Mouse (Mus musculus) forebrain, embryonic 15.5 days (tissue): ENCODE measurements around the gene Ticam1. TPM values are rescaled to one million over a fixed set of nuclear protein-coding genes. Genes with fewer than 3 reads are reported as not detected.

Experiments used
- ATAC-seq: fragments of 200-750 bp; cut with Nextera tagmentation; replicated peaks from 2 replicates; pipeline ENCODE4 v1.8.0; 2017; ENCODE audit warnings: mild to moderate bottlenecking, moderate TSS enrichment, moderate library complexity
- H3K27ac ChIP-seq: fragments of 300-500 bp; sonication (generic); replicated peaks from 2 replicates; pipeline ENCODE4 v1.5.1; 2015; ENCODE audit warnings: mild to moderate bottlenecking, inconsistent platforms
- H3K27me3 ChIP-seq: fragments of 300-500 bp; sonication (generic); 2 replicates; pipeline ENCODE4 v1.6.1; 2015; ENCODE audit warnings: inconsistent platforms
- H3K36me3 ChIP-seq: fragments of 300-500 bp; sonication (generic); 2 replicates; pipeline ENCODE4 v1.6.1; 2015; ENCODE audit warnings: mild to moderate bottlenecking, inconsistent platforms
- H3K4me1 ChIP-seq: fragments of 300-500 bp; sonication (generic); 2 replicates; pipeline ENCODE4 v1.6.1; 2015; ENCODE audit warnings: inconsistent platforms
- H3K4me2 ChIP-seq: fragments of 300-500 bp; sonication (generic); replicated peaks from 2 replicates; pipeline ENCODE4 v1.6.1; 2015; ENCODE audit warnings: mild to moderate bottlenecking, inconsistent platforms
- H3K4me3 ChIP-seq: fragments of 300-500 bp; sonication (generic); 2 replicates; pipeline ENCODE4 v1.5.1; 2015; ENCODE audit warnings: mild to moderate bottlenecking, inconsistent platforms
- H3K9ac ChIP-seq: fragments of 300-500 bp; sonication (generic); replicated peaks from 2 replicates; pipeline ENCODE4 v1.6.1; 2015; ENCODE audit warnings: mild to moderate bottlenecking, inconsistent platforms
- H3K9me3 ChIP-seq: fragments of 300-500 bp; sonication (generic); 2 replicates; pipeline ENCODE4 v1.6.1; 2016; ENCODE audit warnings: inconsistent platforms
- WGBS: fragments of 180-500 bp; shearing (Covaris S2); methylation state at CpG from one replicate; pipeline ENCODE4 v1.1.7; 2015; ENCODE audit warnings: mixed read lengths; 5-methylcytosine and 5-hydroxymethylcytosine counted together
- polyA plus RNA-seq: library from polyadenylated mRNA; unstranded; fragments of >200 nt; fragmentation: Nextera tagmentation; extraction: Ambion mirVana; gene quantifications from 2 replicates; pipeline ENCODE4 v1.2.1, GENCODE M21; 2015

The Ticam1 gene
- 1.3 and 1.7 TPM in 2 replicates for polyA plus RNA-seq

- Histone ChIP-seq H3K9me3 (no peaks in the 10 kb centered on the region), H3K27ac (peak within 1 kb of the TSS; percentile 35; the same call in 1 of the 2 replicates), H3K4me3 (peak within 1 kb of the TSS; percentile 48), H3K4me1 (peaks cover 14% of the 10 kb centered on the region), H3K36me3 (no peaks in the 10 kb centered on the region), H3K9ac (peak within 1 kb of the TSS; percentile 52), H3K27me3 (no peaks in the 10 kb centered on the region), H3K4me2 (peak within 1 kb of the TSS; percentile 68)
- WGBS = 6% methylated on average over 17 of the region's 21 CpGs
- peak; percentile 83 for ATAC-seq
Observed at GRCm38 (mm10) chr17:56276643-56277566, at the start of gene Ticam1. Ticam1 (minus strand) TSS chr17:56276786.

- H3K9me3 ChIP-seq = no peaks in the 10 kb centered on the region
- H3K9ac ChIP-seq = peak within 1 kb of the TSS; percentile 95
- peak within 1 kb of the TSS; percentile 98 for H3K4me3 ChIP-seq
- peak; percentile 100 for ATAC-seq
- peak within 1 kb of the TSS; percentile 97 for H3K27ac ChIP-seq
- H3K36me3 ChIP-seq = 0 out of 2 replicates have a peak, but pooled peaks cover 6% of the 10 kb centered on the region
- peak within 1 kb of the TSS; percentile 87 for H3K4me2 ChIP-seq
- under 1% methylated on average over 56 of the region's 57 CpGs for WGBS
- no peaks in the 10 kb centered on the region for H3K27me3 ChIP-seq
- peaks cover 37% of the 10 kb centered on the region for H3K4me1 ChIP-seq
Observed at GRCm38 (mm10) chr17:56325450-56326152, 49.0 kb upstream of the Ticam1 start, which contains the start of gene Kdm4b. Kdm4b (plus strand) TSS chr17:56326062.

GRCm38 (mm10) chr17:56324419-56324818, 47.8 kb upstream of the Ticam1 start:
- WGBS = 57% methylated on average over 3 of the region's 3 CpGs
- no peak overlapping the region for H3K4me3 ChIP-seq
- H3K27ac ChIP-seq = no peak overlapping the region
- no peak for ATAC-seq
- peaks cover 27% of the 10 kb centered on the region for H3K4me1 ChIP-seq
- H3K9ac ChIP-seq = no peak overlapping the region
- H3K4me2 ChIP-seq = no peak overlapping the region
- H3K9me3 ChIP-seq = no peaks in the 10 kb centered on the region
- H3K36me3 ChIP-seq = 0 out of 2 replicates have a peak, but pooled peaks cover 6% of the 10 kb centered on the region
- H3K27me3 ChIP-seq = no peaks in the 10 kb centered on the region

- Histone ChIP-seq H3K4me3 (no peak overlapping the region), H3K4me2 (no peak overlapping the region), H3K4me1 (peaks cover 16% of the 10 kb centered on the region), H3K9ac (no peak overlapping the region), H3K36me3 (no peaks in the 10 kb centered on the region; the same call in 1 of the 2 replicates), H3K27me3 (no peaks in the 10 kb centered on the region), H3K27ac (no peak overlapping the region), H3K9me3 (no peaks in the 10 kb centered on the region)
- ATAC-seq = no peak
- WGBS = 91% methylated on average over 15 of the region's 15 CpGs
Observed at GRCm38 (mm10) chr17:56309191-56309945, 32.8 kb upstream of the Ticam1 start.

GRCm38 (mm10) chr17:56308088-56308487, 31.5 kb upstream of the Ticam1 start:
- no peaks in the 10 kb centered on the region for H3K27me3 ChIP-seq
- no peaks in the 10 kb centered on the region for H3K9me3 ChIP-seq
- H3K4me1 ChIP-seq = peaks cover 23% of the 10 kb centered on the region
- H3K36me3 ChIP-seq = no peaks in the 10 kb centered on the region; the same call in 1 of the 2 replicates
- 87% methylated on average over 6 of the region's 6 CpGs for WGBS
- H3K4me2 ChIP-seq = no peak overlapping the region
- no peak overlapping the region for H3K27ac ChIP-seq
- H3K4me3 ChIP-seq = no peak overlapping the region
- ATAC-seq = no peak
- no peak overlapping the region for H3K9ac ChIP-seq

- Histone ChIP-seq H3K4me1 (peaks cover 29% of the 10 kb centered on the region), H3K27ac (no peak overlapping the region), H3K4me3 (peak overlapping the region; percentile 70; the same call in 1 of the 2 replicates), H3K27me3 (no peaks in the 10 kb centered on the region), H3K36me3 (no peaks in the 10 kb centered on the region), H3K4me2 (peak overlapping the region; percentile 95), H3K9me3 (no peaks in the 10 kb centered on the region), H3K9ac (no peak overlapping the region)
- 51% methylated on average over 8 of the region's 8 CpGs for WGBS
- no peak for ATAC-seq
Observed at GRCm38 (mm10) chr17:56305826-56306225, 29.2 kb upstream of the Ticam1 start.

GRCm38 (mm10) chr17:56305156-56305555, 28.6 kb upstream of the Ticam1 start:
- Histone ChIP-seq H3K9me3 (no peaks in the 10 kb centered on the region), H3K36me3 (no peaks in the 10 kb centered on the region), H3K27me3 (no peaks in the 10 kb centered on the region), H3K4me3 (peak overlapping the region; percentile 70), H3K4me1 (peaks cover 29% of the 10 kb centered on the region), H3K9ac (peak overlapping the region; percentile 50; the same call in 1 of the 2 replicates), H3K4me2 (peak overlapping the region; percentile 95), H3K27ac (no peak overlapping the region)
- no peak for ATAC-seq
- WGBS = 17% methylated on average over 9 of the region's 9 CpGs

- H3K4me3 ChIP-seq = peak overlapping the region; percentile 70
- ATAC-seq = no peak
- no peak overlapping the region for H3K27ac ChIP-seq
- no peaks in the 10 kb centered on the region for H3K27me3 ChIP-seq
- no peaks in the 10 kb centered on the region for H3K9me3 ChIP-seq
- H3K9ac ChIP-seq = peak overlapping the region; percentile 50
- peak overlapping the region; percentile 95 for H3K4me2 ChIP-seq
- peaks cover 29% of the 10 kb centered on the region for H3K4me1 ChIP-seq
- no peaks in the 10 kb centered on the region for H3K36me3 ChIP-seq
- WGBS = 11% methylated on average over 11 of the region's 11 CpGs
Observed at GRCm38 (mm10) chr17:56304718-56305117, 28.1 kb upstream of the Ticam1 start.

GRCm38 (mm10) chr17:56303847-56304586, 27.4 kb upstream of the Ticam1 start:
- WGBS = under 1% methylated on average over 68 of the region's 68 CpGs
- ATAC-seq = peak; percentile 96
- Histone ChIP-seq H3K27ac (peak overlapping the region; percentile 65), H3K4me2 (peak overlapping the region; percentile 95), H3K4me1 (peaks cover 29% of the 10 kb centered on the region), H3K4me3 (peak overlapping the region; percentile 70), H3K27me3 (no peaks in the 10 kb centered on the region), H3K9ac (peak overlapping the region; percentile 50), H3K9me3 (no peaks in the 10 kb centered on the region), H3K36me3 (no peaks in the 10 kb centered on the region)

- Histone ChIP-seq H3K4me2 (peak within 1 kb of the TSS; percentile 95), H3K36me3 (no peaks in the 10 kb centered on the region), H3K4me3 (peak within 1 kb of the TSS; percentile 70), H3K9me3 (no peaks in the 10 kb centered on the region), H3K27me3 (no peaks in the 10 kb centered on the region), H3K4me1 (peaks cover 29% of the 10 kb centered on the region), H3K9ac (peak within 1 kb of the TSS; percentile 50), H3K27ac (peak within 1 kb of the TSS; percentile 65)
- WGBS = under 1% methylated on average over 43 of the region's 43 CpGs
- peak; percentile 57 for ATAC-seq
Observed at GRCm38 (mm10) chr17:56303160-56303846, 26.7 kb upstream of the Ticam1 start, which contains the start of gene Uhrf1. Uhrf1 (plus strand) TSS chr17:56303321.
